Mouse (Mus musculus) right cerebral cortex, postnatal 25 days (tissue): ENCODE results near the gene Sipa1l2.

Experiments
- DNase-seq: peaks from one replicate; pipeline ENCODE4 v3.0.0; 2022

Sipa1l2 gene

DNA sequence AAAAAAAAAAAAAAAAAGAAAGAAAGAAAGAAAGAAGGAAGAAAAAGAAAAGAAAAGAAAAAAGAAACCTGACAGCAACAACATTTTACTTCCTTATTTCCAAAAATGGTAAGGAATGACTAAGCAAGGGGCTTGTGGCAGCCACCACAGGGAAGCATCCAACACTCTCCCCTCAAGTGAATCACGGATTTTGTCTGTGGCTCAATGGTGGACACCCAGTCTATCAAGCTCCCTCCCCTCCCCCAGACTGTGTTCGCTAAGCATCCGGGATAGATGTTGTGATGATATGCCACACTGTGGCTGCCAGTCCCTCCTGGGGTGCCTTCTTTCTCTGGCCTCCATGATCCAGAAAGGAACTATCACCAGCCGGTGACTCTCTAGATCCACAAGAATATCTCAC lies 6.5 kb upstream of the Sipa1l2 start:
- no peak for DNase-seq

DNA sequence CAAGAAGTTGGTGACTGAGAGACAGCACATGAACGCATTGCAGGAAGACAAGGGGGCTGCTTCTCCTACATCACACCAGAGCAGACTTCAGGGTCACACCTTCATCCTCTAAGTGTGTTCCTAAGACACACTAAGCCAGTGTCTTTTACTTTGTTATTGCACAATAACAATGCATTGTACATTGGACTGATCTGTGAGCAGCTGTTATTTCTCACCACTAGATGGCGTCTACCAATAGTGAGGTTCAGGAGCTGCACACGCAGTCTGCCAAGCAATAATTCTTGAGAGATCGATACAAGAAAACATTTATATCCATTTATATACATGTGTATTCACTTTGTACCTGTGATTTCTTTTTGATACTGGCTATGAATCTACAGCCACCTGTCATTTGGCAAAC lies 4.7 kb upstream of the Sipa1l2 start:
- no peak for DNase-seq

DNA sequence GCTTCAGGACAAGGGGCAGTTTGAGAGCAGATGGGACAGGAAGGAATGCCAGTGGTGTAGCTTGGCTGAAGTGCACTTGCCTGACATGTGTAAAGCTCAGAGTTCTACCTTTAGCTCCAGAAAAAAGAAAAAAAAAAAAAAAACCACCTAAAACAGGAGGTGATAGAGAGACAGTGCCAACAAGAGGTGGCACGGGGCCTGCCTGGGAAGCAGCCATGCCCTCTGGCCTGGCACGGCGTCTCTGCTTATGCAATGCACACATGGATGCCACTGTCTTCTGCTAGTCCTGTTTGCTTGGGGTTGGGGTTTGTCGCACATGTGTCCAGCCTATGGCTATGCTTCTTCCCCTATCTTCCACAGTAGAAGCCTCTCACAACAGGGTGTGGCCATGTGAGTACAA lies 2.6 kb upstream of the Sipa1l2 start:
- no peak for DNase-seq

DNA sequence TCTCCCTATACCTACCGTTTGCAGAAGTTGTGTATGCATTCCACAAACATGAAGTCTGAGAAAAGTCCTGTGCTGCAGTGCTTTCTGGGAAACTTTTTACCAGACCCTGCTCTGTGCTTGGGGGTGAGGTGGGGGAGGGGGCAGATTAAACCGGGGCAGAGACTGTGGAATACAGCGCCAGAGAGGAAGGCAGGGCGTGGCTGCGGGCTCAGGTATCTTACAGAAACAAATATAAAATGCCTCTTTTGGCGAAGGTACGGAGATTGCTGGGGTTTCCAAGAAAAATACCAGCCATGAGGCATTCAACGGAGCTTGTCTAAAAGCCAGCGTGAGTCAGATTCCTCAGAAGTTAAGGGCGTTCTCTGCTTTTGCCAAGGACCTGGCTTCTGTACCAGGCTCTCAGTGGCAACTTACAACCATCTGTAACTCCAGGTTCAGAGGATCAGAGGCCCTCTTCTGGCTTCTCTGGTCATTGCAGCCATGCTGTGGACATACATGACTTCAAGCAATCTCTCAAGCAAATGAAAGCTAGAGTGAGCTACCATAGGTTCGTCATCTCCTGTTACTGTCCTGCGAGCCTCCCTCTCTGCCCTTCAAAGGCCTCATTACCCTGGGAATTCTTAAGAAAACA lies 1.3 kb upstream of the Sipa1l2 start:
- DNase-seq = no peak

GRCm38 (mm10) chr8:125570389-125570788 lies 781 bp upstream of the Sipa1l2 start:
- DNase-seq = no peak

GRCm38 (mm10) chr8:125568851-125569532 lies 616 bp downstream of the Sipa1l2 start:
- DNase-seq = peak; percentile 27

- peak; percentile 15 for DNase-seq
These were observed 1.2 kb downstream of the Sipa1l2 start for GRCm38 (mm10) chr8:125568421-125568850.

DNA sequence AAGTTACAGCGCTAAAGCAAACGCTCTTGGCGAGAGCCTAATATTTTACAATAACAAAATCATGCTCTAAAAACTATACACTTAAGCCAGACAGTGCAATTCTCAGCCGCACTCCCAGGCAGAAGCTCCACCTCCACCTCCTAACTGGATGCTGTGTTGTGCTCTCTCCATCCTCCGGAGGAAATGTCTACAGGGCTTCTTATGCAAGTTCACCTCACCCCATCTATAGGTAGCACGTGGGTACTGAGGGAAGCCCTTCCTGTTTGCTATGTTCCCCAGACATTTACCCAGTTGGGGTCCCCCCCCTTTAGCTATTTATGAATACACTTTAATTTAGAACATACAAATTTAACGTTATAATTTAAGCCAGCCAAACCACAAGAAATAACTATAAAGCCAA lies 2.0 kb downstream of the Sipa1l2 start:
- no peak for DNase-seq

- no peak for DNase-seq
These were observed 6.7 kb downstream of the Sipa1l2 start for GRCm38 (mm10) chr8:125562878-125563277.

DNA sequence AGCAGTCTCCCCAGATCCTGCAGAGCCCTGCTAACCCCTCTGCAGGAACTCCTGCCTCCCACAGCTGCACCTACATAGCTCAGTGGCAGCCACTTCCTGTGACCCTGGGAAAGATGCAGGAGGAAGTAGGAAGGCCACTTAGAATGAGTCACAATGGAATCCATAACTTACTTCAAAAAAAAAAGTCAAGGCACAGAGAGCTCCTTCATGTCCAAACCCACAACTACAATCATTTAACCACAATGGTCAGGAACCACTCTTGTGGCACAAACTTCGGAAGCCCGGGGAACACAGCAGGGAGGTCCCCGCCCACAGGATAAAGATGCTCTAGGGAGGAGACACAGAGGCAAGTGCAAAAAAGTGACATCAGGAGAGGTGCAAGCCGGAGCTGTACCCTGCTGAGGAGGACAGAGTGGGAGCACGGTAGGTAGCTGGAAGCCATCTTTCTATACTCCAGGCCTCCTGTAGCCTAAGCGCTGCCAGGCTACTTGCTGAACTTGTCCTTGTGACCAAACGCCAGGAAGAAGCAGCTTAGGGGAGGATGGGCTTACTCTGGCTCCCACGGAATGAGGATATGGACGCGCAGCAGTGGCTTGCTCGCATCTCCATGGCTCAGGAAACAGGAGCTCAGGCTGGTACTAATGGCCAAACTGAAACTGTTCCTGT lies 8.7 kb downstream of the Sipa1l2 start:
- DNase-seq = no peak

GRCm38 (mm10) chr8:125559066-125559653 lies 10.4 kb downstream of the Sipa1l2 start:
- DNase-seq = no peak

- peak; percentile 82 for DNase-seq
These were observed 11.2 kb downstream of the Sipa1l2 start for GRCm38 (mm10) chr8:125558109-125559065.

DNA sequence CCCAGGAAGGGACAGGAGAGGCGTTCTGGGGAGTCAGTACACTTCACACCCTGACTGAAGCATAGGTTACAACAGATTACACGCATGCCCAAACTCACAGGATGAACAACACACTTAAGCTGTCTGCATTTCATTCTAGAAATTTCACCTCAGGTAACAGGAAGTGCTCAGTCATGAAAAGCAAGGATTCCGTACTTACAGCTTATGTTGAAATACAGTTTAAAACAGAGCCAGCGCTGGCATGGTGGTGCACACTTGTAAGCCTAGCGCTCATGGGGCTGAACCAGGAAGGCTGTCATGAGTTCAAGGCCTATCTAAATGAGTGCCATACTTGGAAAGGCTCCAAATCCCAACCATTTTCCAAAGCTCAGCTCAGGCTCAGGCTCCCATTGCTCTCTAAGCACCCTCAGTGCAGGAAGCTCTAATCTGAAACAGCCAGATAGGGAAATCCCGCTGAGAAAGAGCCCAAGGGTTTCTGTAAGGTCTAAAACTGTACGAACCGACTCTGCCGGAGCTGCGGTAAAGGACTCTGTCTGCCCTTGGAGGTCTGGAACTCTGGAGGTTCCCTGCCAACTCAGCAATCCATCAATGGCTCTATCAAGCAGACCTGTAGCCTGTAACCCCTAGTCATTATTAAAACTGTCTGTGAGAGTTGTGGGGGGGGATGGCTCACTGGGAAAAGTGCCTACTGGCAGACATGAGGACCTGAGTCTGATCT lies 12.1 kb downstream of the Sipa1l2 start:
- DNase-seq = no peak

DNA sequence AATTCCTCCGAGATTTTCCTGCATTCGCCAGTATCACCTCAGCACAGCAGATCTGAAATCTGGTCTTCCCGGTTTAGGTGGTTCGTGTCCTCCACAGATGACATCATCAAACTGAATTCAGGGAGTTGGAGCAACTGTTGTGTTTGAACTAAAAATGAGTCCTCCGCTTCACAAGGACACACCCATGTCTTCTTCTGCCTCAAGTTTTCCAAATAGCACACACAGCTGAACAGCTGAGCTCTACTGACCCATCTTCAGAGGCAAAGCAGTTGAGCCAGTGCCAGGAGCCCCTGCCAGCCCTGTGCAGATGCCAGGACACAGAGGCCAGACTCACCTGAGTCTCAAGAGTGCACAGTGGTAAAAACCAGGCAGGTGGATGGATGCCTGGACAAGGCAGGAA lies 12.9 kb downstream of the Sipa1l2 start:
- DNase-seq = no peak

DNA sequence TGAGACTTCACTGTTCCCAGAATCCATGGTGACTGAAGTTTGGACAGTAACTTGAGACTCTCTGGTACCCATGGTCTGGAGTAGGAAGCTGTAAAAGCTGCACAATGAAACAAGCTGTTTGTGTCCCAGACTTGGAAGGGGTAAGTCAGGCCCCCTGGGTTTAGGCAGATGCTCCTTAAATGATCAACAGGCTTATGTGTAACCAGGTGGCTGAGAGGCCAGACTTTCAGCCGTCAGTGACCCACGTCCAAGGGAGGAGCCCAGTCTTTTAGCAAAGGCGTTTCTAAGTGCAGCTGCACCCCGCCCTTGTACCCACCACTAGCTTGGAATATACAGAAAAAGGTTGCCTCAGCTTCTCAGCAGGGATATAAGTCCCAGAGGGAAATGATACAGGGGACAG lies 19.0 kb downstream of the Sipa1l2 start:
- no peak for DNase-seq

- no peak for DNase-seq
These were observed 22.3 kb downstream of the Sipa1l2 start for GRCm38 (mm10) chr8:125547296-125547695.

DNA sequence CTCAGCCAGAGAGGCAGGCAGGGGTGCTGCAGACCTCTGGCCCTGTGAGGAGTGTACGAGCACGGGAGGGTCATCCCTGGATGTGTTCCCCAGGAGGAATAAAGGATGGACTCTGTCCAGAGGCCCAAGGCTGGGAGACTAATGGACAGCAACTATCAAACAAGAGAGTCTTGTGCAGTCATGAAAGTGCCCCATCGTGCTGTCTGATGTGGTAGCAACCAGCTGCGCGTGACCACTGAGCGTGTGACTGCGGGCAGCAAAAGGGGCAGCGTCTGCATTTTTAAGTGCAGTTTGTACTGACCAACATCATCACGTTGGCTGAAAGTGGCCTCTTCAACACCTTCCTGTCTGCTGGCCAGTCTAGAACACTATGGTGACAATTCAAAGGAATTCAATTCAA lies 23.7 kb downstream of the Sipa1l2 start:
- no peak for DNase-seq

GRCm38 (mm10) chr8:125542893-125543613 lies 26.6 kb downstream of the Sipa1l2 start:
- no peak for DNase-seq

DNA sequence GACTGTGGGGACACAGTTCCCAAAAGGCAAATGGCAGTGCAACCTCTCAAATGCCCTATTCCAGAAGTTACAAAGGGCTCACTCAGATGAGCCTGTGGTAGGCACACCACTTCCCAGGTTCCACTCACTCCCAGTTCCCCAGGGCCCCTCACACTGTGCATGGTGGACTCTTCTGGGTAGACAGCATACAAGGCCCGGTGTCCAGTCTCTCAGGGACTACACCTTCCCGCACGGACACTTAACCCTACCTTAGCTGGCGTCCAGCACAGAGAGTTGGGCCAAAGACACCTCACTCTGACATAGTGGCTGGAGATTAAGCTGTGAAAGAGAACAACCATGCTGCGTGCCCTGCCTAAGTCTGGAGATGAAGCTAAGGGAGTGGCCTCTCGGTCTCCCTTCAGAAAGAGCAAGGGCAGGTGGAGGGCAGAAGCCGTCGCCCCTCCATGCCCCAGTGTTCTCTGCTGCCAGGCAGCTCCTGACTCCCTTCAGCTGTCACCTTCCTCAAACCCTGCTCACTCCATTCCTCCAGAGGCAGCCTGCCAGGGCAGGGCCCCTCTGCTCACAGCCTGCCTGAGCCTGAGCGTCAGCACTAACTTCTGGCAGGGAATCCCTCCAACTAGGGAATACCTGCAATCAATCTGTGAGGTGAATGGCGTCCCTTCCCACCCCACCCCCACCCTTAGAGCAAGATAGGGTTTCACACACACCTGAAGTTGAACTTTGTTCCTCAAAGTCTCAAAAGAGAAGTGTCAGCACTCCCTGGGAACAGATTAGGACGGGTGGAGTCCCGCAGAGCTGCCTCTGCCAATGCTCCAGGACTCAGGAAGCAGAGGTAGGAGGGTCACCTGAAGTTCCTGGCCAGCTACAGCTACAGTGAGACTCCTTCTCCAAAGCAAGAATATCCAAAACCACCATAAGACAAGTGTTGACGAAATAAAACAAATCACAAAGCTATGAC lies 30.3 kb downstream of the Sipa1l2 start:
- no peak for DNase-seq

DNA sequence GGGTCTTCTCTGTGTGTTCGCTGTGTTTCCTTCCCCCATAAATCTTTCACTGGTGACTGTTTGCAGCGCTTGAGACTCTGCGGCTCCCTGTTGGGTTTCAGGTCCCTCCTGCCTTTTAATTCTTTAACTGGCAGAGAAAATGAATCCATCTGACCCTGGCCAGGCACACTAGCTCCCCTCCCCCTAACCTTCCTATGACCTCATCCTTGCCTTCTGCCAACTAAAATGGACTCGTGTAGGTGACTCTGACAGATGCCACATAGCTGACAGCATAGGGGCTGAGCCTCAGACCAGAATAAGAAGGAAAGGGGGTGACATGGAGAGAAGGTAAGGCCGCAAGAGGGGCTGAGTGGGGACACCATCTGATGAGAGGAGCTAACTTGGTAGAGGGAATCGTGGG lies 31.3 kb downstream of the Sipa1l2 start:
- DNase-seq = no peak
